Mouse (Mus musculus): ENCODE results near the gene Kiz. TPM values are rescaled to one million over a fixed set of nuclear protein-coding genes. Genes with fewer than 3 reads are reported as not detected.
A peak's percentile ranks its signal among the peaks of the same experiment; 100 is the strongest.

Kiz gene
- polyA plus RNA-seq, 1 experiment from 2014 or later: 11.7 TPM

DNA sequence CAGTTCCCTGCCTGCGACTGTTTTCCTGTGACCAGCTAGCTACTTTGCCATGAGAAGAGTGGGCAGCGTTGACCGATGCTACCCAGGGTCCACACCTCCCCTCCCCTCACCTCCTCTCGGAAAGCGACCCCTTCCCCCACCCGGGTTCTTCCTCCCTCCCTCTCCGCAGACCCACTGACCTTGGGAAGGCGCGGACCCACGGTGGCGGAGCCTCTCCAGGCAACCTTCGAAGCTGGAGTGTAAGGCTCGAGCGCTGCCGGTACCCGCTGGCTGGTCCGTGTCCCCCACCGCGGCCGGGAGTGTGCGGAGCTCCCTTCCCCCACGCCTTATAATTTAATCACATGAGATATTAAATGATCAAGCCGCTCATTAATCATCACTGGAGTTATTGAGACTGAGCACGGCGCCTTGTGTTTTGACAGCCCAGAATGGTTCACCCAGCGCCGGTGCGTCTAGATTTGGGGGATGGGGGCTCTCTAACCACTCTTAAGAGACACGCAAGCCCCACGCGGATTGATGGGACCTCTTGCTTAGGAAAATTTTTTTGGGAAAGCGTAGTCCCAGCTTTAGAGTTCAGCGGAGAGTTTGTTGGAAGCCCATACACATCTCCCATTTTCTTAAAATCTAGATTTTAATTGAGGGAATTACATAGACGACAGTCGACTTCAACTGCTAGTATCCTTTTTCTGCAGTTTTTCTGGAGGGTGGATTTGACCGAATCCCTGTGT, 16.2 kb upstream of the Kiz start:
- 4% methylated on average over 36 of the region's 36 CpGs for WGBS
- Histone ChIP-seq H3K27ac (replicated peaks) (no peak overlapping the region), H3K9me3 (ENCODE audit: control insufficient read depth, low read length) (no peaks in the 10 kb centered on the region), H3K4me1 (replicated peaks; ENCODE audit: control insufficient read depth, insufficient read depth) (no peaks in the 10 kb centered on the region), H3K27me3 (ENCODE audit: control insufficient read depth, insufficient read depth, low read length) (peaks cover 19% of the 10 kb centered on the region), H3K36me3 (ENCODE audit: control insufficient read depth, insufficient read depth, low read length) (no peaks in the 10 kb centered on the region), H3K9ac (ENCODE audit: low read length) (no peak overlapping the region), H3K4me2 (replicated peaks; ENCODE audit: low read depth) (no peak overlapping the region), H3K4me3 (ENCODE audit: low read depth, low read length) (no peak overlapping the region)
- ATAC-seq (ENCODE audit: low FRiP score, low TSS enrichment) (no peak), DNase-seq (ENCODE audit: low spot score) (peak; percentile 14)
- TF ChIP-seq EP300 (optimal IDR thresholded peaks at IDR 0.05) (no peak), CTCF (IDR thresholded peaks at IDR 0.05; ENCODE audit: low read depth) (no peak)

- no peak for TF ChIP-seq EP300 (optimal IDR thresholded peaks at IDR 0.05)
- no peak for TF ChIP-seq CTCF (IDR thresholded peaks at IDR 0.05; ENCODE audit: low read depth)
- WGBS: 89% methylated on average over 2 of the region's 2 CpGs
Measured at GRCm38 (mm10) chr2:146847863-146848262, 7.8 kb upstream of the Kiz start.

GRCm38 (mm10) chr2:146856120-146856519, 456 bp downstream of the Kiz start:
- DNase-seq (ENCODE audit: low spot score): no peak
- Histone ChIP-seq H3K27me3 (ENCODE audit: control insufficient read depth, insufficient read depth, low read length) (no peaks in the 10 kb centered on the region), H3K4me2 (replicated peaks; ENCODE audit: low read depth) (peak overlapping the region; percentile 91), H3K36me3 (ENCODE audit: control insufficient read depth, insufficient read depth, low read length) (no peaks in the 10 kb centered on the region), H3K9ac (ENCODE audit: low read length) (peak overlapping the region; percentile 86), H3K27ac (replicated peaks) (peak overlapping the region; percentile 53), H3K4me3 (ENCODE audit: low read depth, low read length) (peak overlapping the region; percentile 79), H3K4me1 (replicated peaks; ENCODE audit: control insufficient read depth, insufficient read depth) (no peaks in the 10 kb centered on the region), H3K9me3 (ENCODE audit: control insufficient read depth, low read length) (no peaks in the 10 kb centered on the region)
- TF ChIP-seq CTCF (IDR thresholded peaks at IDR 0.05; ENCODE audit: low read depth) (no peak), EP300 (optimal IDR thresholded peaks at IDR 0.05) (no peak)
- under 1% methylated on average over 11 of the region's 11 CpGs for WGBS
- ATAC-seq (ENCODE audit: low FRiP score, low TSS enrichment): peak; percentile 36; the same call in 1 of the 2 replicates

More at GRCm38 (mm10) chr2:146847863-146848262, 7.8 kb upstream of the Kiz start:
- no peak overlapping the region for H3K9ac ChIP-seq (ENCODE audit: low read length)
- no peak overlapping the region for H3K4me2 ChIP-seq (replicated peaks; ENCODE audit: low read depth)
- DNase-seq (ENCODE audit: low spot score): no peak
- no peak for ATAC-seq (ENCODE audit: low FRiP score, low TSS enrichment)
- no peaks in the 10 kb centered on the region for H3K27me3 ChIP-seq (ENCODE audit: control insufficient read depth, insufficient read depth, low read length)
- H3K27ac ChIP-seq (replicated peaks): no peak overlapping the region
- no peak overlapping the region for H3K4me3 ChIP-seq (ENCODE audit: low read depth, low read length)
- H3K4me1 ChIP-seq (replicated peaks; ENCODE audit: control insufficient read depth, insufficient read depth): no peaks in the 10 kb centered on the region
- H3K36me3 ChIP-seq (ENCODE audit: control insufficient read depth, insufficient read depth, low read length): no peaks in the 10 kb centered on the region
- H3K9me3 ChIP-seq (ENCODE audit: control insufficient read depth, low read length): no peaks in the 10 kb centered on the region

- H3K9me3 ChIP-seq (ENCODE audit: control insufficient read depth, low read length): no peaks in the 10 kb centered on the region
- no peak for DNase-seq (ENCODE audit: low spot score)
Measured at GRCm38 (mm10) chr2:146856853-146857252, 1.2 kb downstream of the Kiz start.

DNA sequence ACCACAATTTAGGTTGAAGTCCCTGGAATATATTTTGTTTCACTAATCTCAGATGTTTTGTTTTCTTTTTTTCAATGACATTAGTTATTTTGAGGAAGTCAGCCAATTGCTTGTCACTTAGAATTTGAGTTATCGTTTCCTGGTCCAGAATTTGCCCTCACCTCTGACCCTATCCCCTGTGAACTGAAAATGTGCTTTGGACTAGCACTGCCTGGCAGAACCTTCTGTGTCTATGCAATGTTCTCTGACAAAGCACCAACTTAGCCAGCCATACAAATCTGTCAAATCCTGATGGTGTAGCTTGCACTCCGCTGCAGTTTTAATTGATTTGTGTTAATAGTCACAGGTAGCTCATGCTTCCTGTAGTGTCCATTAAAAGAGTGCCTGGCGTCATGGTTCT, 10.1 kb downstream of the Kiz start:
- no peaks in the 10 kb centered on the region for H3K4me1 ChIP-seq (replicated peaks; ENCODE audit: control insufficient read depth, insufficient read depth)
- H3K27me3 ChIP-seq (ENCODE audit: control insufficient read depth, insufficient read depth, low read length): no peaks in the 10 kb centered on the region
- 69% methylated on average over 3 of the region's 3 CpGs for WGBS
- ATAC-seq (ENCODE audit: low FRiP score, low TSS enrichment) (no peak), DNase-seq (ENCODE audit: low spot score) (no peak)
- H3K27ac ChIP-seq (replicated peaks): no peak overlapping the region
- no peak overlapping the region for H3K4me2 ChIP-seq (replicated peaks; ENCODE audit: low read depth)
- H3K9me3 ChIP-seq (ENCODE audit: control insufficient read depth, low read length): no peaks in the 10 kb centered on the region
- H3K4me3 ChIP-seq (ENCODE audit: low read depth, low read length): no peak overlapping the region
- H3K9ac ChIP-seq (ENCODE audit: low read length): no peak overlapping the region
- 0 out of 2 replicates have a peak, but pooled peaks cover 3% of the 10 kb centered on the region for H3K36me3 ChIP-seq (ENCODE audit: control insufficient read depth, insufficient read depth, low read length)
- TF ChIP-seq CTCF (IDR thresholded peaks at IDR 0.05; ENCODE audit: low read depth) (no peak), EP300 (optimal IDR thresholded peaks at IDR 0.05) (no peak)

More at GRCm38 (mm10) chr2:146856853-146857252, 1.2 kb downstream of the Kiz start:
- no peak for TF ChIP-seq CTCF (IDR thresholded peaks at IDR 0.05; ENCODE audit: low read depth)
- no peak for TF ChIP-seq EP300 (optimal IDR thresholded peaks at IDR 0.05)
- WGBS: 64% methylated on average over 4 of the region's 4 CpGs
- Histone ChIP-seq H3K36me3 (ENCODE audit: control insufficient read depth, insufficient read depth, low read length) (no peaks in the 10 kb centered on the region), H3K27ac (replicated peaks) (no peak overlapping the region), H3K4me2 (replicated peaks; ENCODE audit: low read depth) (no peak overlapping the region), H3K4me1 (replicated peaks; ENCODE audit: control insufficient read depth, insufficient read depth) (no peaks in the 10 kb centered on the region), H3K4me3 (ENCODE audit: low read depth, low read length) (no peak overlapping the region), H3K9ac (ENCODE audit: low read length) (no peak overlapping the region), H3K27me3 (ENCODE audit: control insufficient read depth, insufficient read depth, low read length) (no peaks in the 10 kb centered on the region)
- ATAC-seq (ENCODE audit: low FRiP score, low TSS enrichment): no peak

Measured in stomach, postnatal 0 days (tissue).